Mouse (Mus musculus): ENCODE measurements at regions not wholly inside any gene's neighbourhood (a gene's known extent, or its start where the extent isn't known, plus 50 kb on each side); places are given as distances from the start of the nearest gene placed in this dataset.
"Not testable (repeated sequence)": the region's sequence is repeated elsewhere in the genome, so short reads cannot be mapped to it uniquely, and the experiment has no call there.

- intact Hi-C loops (cut with DNase I) = not testable (repeated sequence)
- DNase-seq = peak; percentile 42 to 47
Measured at GRCm38 (mm10) chr12:17992572-17992971, 301.9 kb downstream of the Hpcal1 start.

GRCm38 (mm10) chr12:17993368-17993767 lies 302.7 kb downstream of the Hpcal1 start:
- DNase-seq; intact Hi-C loops (cut with DNase I): not testable (repeated sequence)

Measured in heart, postnatal 14 days (tissue).